Mouse (Mus musculus) thymus, postnatal 36 days (tissue): ENCODE measurements at regions not wholly inside any gene's neighbourhood (a gene's known extent, or its start where the extent isn't known, plus 50 kb on each side); places are given as distances from the start of the nearest gene placed in this dataset.

Experiments
- DNase-seq, 2 experiments: peaks; one replicate each; pipeline ENCODE4 v3.0.0; 2022; ENCODE audit warnings: mixed read lengths in 2 of 2

DNA sequence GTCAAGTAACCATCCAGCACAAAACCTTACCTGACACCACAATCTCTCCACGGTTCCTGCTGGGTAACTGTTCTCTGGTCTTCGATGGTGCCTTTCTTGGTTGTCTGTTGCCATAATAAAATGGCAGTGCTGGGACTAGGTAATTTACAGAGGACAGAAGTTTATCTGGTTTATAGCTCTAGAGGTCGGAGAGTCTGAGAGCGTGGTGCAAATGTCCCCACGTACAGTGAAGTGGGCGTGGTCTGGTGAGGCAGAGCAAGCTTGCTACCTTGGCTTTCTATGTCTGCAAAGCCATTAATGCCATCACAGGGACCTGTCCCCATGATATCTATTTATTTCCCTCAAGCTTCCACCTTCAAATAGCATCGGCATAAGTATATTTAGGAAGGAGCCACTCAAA lies 223.0 kb downstream of the Opa1 start:
- no peak for DNase-seq

DNA sequence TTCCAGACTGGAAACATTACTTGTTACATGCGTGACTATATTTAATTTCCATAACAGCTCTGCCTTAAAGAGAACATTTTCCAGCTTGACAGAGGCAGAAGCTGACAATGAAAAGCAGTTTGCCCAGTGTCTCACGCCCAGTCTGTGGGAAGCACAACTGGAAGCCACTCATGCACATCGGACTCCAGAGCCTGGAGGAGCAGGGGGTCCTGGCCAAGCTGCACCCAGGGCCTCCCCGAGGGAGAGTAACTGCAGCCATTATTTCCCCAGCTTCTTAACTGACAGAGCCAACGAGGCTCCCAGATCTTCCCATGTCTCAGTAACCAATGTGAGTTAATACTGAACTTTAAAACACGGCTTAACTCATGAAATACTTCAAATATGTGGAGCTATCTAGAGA lies 223.5 kb downstream of the Opa1 start:
- DNase-seq = no peak

DNA sequence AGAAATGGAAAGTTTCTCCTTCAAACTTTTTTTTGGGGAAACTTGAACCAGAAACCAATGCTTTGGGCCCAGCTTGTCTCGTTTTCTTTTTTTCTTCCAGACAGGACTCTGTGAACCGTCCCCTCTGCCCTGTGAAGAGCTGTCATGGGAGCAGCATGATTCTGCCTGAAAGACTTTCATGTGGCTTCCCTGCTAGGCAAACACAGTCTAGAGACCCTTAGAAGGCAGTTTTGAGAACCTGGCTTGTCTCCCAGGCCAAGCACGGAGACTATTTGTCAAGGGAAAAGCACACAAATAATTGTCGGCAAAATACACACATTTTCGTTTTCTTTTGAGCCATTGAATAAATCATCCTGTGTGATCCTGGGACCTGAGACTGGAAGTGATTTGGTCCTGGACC lies 228.7 kb downstream of the Opa1 start:
- no peak for DNase-seq

DNA sequence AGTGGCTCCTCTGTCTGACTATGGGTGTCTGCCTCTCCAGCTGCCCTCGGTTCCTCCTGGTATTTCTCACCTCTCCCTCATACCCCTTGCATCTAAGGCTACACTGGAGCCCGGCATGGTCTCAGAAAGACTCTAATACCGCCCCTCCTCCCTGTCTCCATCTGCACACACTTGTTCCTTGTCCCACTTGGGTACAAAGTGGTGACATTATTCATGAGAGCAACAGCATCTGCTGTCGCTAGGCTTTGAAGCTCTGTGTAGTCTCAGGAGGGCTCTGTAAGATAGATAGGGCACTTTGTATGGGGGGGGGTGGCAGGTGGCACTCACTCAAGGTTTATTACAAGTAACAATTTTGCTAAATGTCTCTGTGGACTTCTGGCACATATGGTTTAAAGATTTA lies 229.7 kb downstream of the Opa1 start:
- DNase-seq = no peak

DNA sequence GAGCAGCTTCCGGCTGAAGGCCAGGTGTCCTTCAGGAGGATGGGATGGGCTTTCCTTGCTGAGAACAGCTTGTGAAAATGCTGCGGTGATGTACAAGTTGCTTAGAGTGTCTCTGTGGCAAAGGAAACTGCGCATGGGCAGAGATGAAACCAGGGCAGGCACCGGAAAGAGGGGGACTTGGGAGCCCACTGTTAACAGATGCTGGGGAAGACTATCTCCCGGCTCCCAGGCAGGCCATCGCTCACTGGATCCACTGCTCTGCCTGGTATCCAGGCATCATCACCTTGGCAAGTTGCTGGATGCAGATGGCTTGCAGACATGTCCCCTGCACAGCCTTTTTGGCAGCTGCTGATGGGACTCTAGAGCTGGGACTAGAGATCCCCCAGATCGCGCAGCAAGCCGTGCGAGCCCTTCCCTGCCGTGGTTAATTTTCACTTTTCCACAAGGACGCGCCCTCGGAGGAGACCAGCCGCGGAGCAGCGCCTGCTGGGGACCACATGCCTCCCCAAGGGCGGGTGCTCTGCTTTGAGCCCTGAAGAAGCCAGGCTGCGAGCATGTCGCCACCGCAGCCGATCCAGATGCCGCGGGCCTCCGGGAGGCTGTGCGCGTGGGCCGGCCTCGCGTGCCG lies 234.4 kb downstream of the Opa1 start:
- peak; percentile 36 to 50 for DNase-seq

DNA sequence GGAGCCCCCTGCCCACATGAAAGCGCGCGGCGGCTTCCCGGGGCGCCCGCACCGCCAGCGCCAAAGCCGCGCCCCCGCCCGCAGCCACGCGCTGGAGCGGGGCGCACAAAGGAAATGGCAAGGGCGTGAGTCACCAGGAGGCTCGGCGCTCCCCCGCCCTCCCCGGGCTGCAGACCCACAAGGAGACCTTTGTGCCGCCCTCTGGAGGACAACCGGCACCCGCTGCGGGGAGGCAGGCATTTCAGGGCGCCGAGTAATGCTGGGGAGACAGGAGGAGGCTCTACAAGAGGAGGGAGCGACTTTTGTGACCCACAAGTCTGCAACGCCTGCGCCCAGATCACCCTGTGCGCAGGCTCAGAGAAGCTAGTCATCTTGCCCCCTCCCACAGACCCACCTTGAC lies 234.9 kb downstream of the Opa1 start:
- peak; percentile 87 to 91 for DNase-seq

DNA sequence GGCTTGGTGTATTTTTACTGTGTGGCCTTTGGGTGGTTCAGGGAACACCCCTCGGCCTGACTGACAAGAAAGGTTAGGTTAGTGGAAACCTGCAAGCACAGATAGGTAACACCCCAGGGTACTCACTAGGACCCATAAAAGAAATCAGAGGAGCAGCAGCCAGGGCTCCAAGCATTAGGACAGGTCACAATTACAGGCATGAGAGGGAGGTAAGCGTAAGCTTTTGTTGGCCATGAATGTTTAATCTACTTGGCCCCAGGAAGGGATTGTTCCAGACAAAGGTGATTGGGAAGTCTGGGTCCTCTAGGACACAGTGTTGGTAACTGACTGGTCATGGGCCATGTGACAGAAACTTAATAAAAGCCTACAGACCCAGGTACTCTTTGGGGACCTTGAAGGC lies 235.5 kb downstream of the Opa1 start:
- DNase-seq = no peak

DNA sequence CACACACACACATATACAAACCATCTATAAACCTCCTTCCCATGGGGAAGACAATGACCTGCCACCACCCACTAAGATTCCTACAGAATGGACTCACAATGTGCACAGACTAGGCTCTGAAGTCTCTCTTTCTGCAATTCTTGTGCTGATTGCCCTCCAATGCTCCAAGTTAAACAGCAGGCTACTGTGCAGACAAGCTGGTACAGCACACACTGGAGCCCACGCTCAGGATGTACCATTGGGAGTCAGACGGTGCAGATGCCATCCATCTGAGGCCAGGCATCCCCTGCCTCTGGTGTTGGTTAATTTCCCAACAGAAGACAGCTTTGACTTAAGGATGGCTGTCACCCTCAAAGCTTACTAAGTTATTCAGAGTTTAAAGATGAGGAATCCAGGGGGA lies 236.1 kb downstream of the Opa1 start:
- DNase-seq = no peak

DNA sequence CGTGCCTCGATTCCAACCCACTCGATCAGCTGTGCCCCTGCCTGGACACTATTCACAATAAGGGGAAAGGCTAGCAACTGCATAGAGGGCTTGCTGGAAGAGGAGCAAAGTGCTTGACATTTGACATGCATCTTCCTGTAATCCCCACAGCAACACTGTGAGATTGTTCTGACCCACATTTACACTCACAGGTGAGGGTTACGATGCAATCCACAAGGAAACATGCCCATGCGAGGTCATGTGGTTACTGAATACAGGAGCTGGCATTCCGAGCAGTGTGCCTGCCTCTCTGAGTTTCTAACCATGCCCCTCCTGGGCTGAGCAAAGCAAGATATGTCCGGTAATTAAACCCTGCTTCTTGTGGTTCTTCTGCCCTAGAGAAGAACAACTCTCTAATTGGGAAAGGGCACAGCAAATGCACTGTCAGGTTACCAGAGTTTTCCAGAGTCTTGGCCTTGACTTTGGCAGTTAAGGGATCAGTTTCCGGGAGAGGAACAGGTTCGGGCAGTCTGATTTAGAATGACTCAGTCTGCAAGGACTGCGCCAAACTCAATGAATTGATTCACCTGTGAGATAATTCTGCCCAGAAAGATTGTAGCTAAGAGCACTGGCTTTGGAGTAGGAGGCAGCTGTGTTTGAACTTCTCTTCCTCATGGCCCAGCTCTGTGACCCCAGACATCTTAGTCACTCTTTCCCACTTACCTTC lies 236.7 kb downstream of the Opa1 start:
- no peak for DNase-seq

DNA sequence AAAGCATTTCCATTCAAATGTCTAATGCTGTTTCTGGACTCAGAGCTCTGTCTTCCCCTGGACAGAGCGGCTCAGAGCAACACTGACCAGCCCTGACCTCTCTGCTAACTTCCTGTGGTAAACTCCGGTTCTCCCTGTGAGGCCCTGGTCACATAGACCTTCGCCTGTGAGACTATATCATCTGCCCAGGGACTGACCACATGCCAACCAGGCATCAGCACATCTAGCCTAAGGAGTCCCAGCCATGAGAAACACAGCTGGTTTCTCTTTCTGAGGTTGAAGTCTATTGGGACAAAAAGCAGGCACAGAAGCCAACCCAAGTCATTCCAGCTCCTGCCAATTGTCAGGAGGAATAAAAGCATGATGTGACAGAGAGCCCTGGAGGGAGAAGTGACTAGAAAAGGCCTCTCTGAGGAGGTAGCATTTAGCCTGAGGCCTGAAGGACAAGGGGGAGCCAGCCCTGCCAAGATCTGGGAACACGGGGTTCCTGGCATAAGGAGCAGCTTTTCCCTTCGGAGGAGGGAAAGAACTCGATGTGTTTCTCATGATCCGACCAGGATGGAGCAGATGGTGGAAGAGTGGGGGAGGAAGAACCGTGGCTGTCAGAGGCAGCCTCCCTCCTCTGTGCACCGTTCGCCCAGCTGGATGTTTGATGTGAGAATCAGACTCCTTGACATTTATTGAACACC lies 237.7 kb downstream of the Opa1 start:
- no peak for DNase-seq

DNA sequence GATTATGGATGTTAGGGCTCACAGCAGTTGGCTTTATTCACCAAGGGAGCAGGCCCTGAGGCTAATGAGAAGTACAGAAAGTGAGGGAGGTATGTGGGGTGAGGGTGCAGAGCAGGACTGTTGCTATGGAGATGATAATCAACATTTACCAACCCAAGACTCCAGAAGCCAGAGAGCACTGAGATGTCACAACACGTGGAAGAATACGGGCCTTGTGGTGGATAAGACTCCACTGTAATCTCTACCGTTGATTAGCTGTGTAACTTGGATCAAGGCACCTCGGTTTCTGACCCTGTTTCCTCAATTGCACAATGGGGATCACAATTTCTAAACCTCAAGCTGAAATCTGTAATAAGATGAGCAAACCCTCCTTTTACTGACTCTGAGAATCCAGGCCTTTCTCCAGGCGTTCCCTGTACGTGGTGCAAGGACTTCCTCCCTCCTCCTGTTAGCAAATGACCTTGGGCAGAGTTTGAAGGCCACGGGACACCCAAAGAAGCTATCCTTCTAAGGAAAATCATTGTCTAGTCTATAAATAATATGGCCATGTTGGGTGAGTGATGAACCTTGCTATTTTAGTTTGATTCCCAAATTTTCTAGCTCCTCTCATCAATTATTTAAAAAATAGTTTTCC lies 239.8 kb downstream of the Opa1 start:
- DNase-seq = no peak

DNA sequence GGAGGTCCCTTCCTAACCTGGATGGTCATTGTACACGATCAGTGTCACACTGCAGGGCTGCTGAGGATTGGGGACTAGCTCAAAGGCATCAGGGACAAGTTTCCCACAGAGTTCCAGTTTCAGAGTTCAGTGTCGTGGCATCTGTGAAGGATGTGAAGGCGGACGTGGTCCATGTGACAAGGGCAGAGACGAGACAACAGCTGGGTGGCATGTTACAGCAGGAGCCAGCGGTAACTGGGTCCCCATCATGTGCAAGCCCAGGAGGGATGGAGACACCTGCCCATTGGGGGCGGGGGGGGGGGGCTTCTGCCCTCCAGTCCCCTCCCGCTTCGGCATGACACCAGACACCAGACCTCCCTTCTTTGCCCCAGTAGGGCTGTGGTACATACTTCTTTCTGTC lies 241.6 kb downstream of the Opa1 start:
- DNase-seq = no peak

DNA sequence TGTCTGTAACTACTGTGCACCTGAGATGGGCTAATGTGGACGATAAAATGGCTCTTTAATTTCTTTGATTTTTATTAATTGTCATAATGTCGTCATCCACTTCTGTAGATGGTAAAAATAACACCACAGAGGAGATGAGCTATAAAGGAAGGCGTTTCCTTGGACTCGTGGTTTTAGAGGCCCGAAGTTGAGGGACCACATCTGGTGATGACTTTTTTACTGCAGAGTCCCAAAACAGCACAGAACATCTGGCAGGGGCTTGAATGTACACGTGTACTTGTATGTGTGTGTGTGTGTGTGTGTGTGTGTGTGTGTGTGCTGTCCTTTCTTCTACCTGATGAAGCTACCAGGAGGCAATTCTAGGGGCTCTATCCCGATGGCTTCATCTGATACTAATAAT lies 242.1 kb upstream of the Hes1 start:
- DNase-seq = no peak

DNA sequence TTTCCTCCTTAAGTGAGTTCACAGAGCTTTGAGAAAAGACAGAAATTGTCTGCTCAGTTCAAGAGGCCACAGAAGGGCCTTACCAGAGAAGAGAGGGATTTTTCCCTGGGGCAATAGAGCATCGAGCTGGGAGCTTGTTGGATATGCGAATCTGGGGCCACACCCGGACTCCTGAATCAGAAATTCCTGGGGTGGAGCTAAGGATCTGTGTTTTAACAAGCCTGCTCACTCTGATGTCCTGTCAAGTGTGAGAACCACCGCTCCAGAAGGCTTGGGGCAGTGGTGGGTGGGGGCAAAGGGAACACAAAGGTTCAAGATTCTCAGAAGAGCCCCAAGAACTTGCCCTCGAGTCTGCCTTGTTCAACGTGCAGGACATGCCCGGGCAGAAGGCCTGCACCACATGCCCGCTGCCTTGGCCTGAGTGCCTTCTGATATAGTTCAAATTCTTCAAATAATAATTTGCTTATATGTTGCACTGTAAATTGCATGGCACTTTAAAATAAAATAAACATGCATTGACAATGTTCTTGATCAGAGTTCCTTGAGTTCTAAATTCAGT lies 241.3 kb upstream of the Hes1 start:
- DNase-seq = no peak

DNA sequence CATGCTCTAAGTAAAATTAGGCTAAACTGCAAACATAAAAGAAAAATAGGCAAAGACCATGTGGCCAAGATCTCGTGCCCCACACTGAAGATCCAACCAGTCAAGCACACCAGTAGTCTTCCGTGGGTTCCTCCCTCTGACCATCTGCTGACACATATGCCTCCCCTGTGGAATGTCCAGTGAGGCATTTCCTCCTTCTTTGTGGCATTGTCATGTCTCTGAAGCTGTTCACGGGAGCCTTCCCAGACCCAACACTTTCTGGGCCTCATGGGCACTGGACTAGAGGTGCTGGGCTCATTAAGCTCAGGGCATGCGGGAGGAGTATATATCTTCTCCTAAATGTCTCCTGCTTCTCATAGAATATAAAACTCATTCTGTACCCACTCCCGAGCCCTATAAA lies 237.3 kb upstream of the Hes1 start:
- no peak for DNase-seq

DNA sequence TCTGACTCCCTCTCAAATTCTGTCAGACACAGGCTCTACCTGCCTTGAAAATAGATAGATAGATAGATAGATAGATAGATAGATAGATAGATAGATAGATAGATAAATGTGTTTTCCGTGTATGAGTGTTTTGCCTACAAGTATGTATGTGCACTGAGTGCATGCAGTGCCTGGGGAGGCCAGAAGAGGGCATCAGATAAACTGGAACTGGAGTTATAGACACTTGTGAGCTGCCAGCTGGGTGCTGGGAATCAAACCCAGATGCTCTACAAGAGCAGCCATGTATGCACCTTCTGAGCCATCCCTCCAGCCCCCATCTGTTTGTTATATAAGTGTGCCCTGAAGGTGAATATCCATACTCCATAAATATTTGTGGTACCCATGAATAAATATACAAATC lies 236.4 kb upstream of the Hes1 start:
- DNase-seq = no peak

DNA sequence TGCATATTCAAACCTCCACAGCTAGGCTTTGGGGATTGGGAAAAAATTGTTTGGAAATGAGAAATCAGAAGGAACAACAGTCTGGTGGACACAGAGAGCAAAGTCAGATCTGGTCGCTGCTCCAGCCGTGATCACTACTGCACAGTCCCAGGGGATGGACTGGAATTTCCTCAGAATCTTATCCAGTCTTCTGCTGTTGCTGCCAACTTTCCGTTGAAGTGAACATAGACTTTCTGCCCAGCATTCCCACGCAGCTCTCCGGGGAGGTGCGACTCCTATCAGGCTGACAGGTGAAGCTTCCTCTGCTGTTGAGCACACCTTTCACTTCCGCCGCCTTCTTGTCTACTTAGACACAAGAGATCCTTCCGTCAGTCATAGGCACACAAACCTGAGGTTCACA lies 234.7 kb upstream of the Hes1 start:
- no peak for DNase-seq

DNA sequence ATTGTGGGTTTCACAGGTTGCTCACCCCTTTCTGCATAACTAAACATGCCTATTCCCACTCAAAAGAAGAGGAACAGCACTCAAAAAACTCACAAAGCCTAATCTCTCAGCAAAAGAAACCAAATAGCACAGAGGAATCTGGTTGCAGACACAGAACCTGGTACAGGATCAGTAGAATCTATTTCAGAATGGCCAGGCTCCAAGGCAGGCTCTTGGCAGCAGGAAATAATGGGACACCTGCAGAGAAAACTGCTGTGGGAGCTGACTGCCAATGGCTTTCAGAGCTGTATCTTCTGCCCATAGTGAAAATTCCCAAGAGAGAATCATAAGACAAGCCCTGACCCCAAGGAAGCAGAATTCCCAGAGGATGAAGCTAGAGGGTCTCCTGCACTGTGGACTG lies 234.1 kb upstream of the Hes1 start:
- no peak for DNase-seq

DNA sequence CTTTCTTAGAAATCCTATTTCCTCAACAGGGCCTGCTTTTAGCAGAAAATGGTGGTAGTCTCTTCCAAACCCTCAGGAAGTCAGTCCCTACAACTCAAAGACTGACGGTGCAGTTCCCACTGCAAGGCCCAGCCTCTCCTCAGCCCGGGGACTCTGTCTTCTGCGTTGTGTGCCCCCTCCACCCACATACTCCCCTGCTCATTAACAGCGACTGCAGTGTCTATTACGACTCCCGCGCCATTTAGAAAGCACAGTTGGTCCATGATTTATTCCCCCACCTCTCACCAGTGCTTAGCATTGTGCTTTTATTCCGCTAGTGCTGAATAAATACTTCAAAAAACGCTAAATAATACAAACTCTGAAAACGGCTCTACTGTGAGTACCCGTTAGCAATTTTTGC lies 230.9 kb upstream of the Hes1 start:
- no peak for DNase-seq

DNA sequence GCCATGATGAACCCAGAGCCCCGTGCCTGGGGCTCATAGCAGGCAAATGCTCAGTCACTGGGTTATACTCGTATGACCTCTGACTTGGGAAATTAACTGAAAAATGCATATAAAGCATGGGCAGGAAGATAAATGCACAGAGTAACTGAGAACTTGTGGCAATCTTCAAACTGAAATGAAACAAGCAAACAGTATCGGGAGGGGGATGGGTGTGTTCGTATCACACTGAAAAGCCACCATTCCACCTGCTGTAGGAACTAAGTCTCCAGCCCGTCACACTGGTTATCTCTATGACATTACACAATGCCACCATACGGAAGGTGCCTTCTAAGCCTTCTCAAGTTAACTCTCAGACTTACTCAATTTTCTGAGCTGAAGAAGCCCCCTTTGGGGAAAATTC lies 230.3 kb upstream of the Hes1 start:
- no peak for DNase-seq

DNA sequence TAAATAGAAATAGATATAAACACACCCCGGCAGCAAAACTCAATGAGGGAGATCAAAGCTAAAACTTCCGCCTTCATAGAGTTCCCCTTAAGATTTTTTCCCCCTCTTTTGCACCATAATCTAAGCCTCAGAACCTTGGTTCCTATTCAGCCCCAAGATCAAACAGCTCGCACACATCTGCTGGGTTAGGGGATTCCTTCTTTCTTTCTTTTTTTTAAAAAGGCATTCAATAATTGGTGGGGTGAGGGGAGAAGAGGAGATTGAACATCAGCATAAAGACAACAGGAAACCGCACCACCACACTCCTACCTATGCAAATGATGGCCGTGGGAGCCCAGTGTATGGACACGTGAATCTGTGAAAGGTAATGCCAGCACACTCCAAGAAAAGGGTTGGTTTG lies 229.5 kb upstream of the Hes1 start:
- DNase-seq = no peak

DNA sequence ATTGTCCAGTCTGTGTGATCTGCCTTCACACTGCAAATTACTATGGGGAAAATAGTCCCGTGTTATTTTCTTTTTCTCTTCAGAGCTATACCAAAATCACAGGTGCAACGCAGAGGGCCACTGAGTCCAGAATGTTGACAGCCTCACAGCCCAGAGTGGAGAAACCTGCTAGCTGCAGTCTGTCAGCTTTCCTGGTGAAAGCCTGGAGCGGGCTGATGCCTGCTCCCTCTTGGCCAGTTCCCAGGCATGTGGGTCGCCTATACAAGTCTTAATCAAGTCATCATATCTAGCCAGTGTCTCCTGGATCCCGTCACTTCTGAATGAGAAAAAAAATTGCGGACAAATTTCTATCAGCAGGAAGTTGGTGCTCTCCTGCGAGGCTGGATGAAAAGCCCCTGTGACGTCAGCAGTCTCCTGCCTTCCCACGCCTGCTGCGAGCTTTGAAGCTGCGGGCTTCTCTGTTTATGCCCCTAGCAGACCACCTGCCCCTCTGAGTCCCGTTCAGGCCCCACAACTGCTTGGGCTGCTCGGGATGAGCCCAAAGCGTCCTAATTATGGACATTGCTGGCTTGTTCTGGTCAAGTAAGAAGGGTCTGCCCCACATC lies 227.1 kb upstream of the Hes1 start:
- DNase-seq = peak in 1 of 2 experiments; percentile 39

DNA sequence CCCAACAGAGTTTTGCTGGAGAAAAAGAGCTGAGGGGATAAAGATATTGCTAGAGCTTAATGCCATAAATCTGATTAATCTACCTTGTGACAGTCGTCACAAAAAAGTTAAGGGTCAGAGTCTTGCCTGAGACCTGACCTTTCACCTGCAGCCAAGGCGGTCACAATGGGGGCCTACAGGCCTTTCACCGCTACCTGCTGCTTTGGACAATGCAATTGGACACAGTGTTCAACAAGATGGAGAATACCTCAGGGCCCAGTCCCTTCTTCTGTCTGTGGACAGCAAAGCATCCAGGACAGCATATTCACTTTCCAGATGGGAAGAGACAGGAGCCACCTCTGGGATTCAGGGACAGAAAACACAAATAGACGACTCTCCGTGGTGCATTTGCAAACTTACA lies 226.3 kb upstream of the Hes1 start:
- no peak for DNase-seq
